Mouse (Mus musculus) kidney, postnatal 14 days (tissue): ENCODE data around the gene Kctd6.

Experiments
- DNase-seq: peaks from one replicate; pipeline ENCODE4 v3.0.0; 2022; ENCODE audit warnings: mixed read lengths

The Kctd6 gene

GRCm38 (mm10) chr14:8213803-8214224 lies at the start of gene Kctd6:
Gene Kctd6 (plus strand): TSS chr14:8214140.
- DNase-seq, result peak; percentile 100

- DNase-seq, result no peak
Observed at GRCm38 (mm10) chr14:8164463-8164862, 49.5 kb upstream of the Kctd6 start.

- peak; percentile 100 for DNase-seq
Observed at GRCm38 (mm10) chr14:8172507-8173410, 41.2 kb upstream of the Kctd6 start, which contains the start of gene Pdhb. Gene Pdhb (minus strand): TSS chr14:8173025.

- peak; percentile 43 for DNase-seq
Observed at GRCm38 (mm10) chr14:8173542-8174250, 40.2 kb upstream of the Kctd6 start.

- no peak for DNase-seq
Observed at GRCm38 (mm10) chr14:8174634-8175033, 39.3 kb upstream of the Kctd6 start.

- DNase-seq, result no peak
Observed at GRCm38 (mm10) chr14:8176251-8176650, 37.7 kb upstream of the Kctd6 start.

- DNase-seq, result no peak
Observed at GRCm38 (mm10) chr14:8180371-8181035, 33.4 kb upstream of the Kctd6 start.

GRCm38 (mm10) chr14:8183330-8183729 lies 30.6 kb upstream of the Kctd6 start:
- no peak for DNase-seq

GRCm38 (mm10) chr14:8186278-8187045 lies 27.5 kb upstream of the Kctd6 start:
- peak; percentile 30 for DNase-seq

GRCm38 (mm10) chr14:8190556-8190955 lies 23.4 kb upstream of the Kctd6 start:
- DNase-seq, result no peak

GRCm38 (mm10) chr14:8191331-8191965 lies 22.5 kb upstream of the Kctd6 start:
- DNase-seq, result no peak

- DNase-seq, result no peak
Observed at GRCm38 (mm10) chr14:8192727-8193126, 21.2 kb upstream of the Kctd6 start.

- DNase-seq, result no peak
Observed at GRCm38 (mm10) chr14:8200769-8201168, 13.2 kb upstream of the Kctd6 start.

GRCm38 (mm10) chr14:8201715-8202114 lies 12.2 kb upstream of the Kctd6 start:
- no peak for DNase-seq

GRCm38 (mm10) chr14:8206179-8206910 lies 7.6 kb upstream of the Kctd6 start:
- DNase-seq, result no peak

GRCm38 (mm10) chr14:8207105-8207504 lies 6.8 kb upstream of the Kctd6 start:
- DNase-seq, result no peak

- no peak for DNase-seq
Observed at GRCm38 (mm10) chr14:8207543-8207942, 6.4 kb upstream of the Kctd6 start.

- no peak for DNase-seq
Observed at GRCm38 (mm10) chr14:8208876-8209275, 5.1 kb upstream of the Kctd6 start.

- no peak for DNase-seq
Observed at GRCm38 (mm10) chr14:8209896-8210295, 4.0 kb upstream of the Kctd6 start.

- no peak for DNase-seq
Observed at GRCm38 (mm10) chr14:8212996-8213395, 944 bp upstream of the Kctd6 start.
